Mouse (Mus musculus) embryonic facial prominence, embryonic 11.5 days (tissue): Measurements from ENCODE around the gene Olfr1474. TPM values are rescaled to one million over a fixed set of nuclear protein-coding genes. Genes with fewer than 3 reads are reported as not detected.
"Not testable (repeated sequence)": the region's sequence is repeated elsewhere in the genome, so short reads cannot be mapped to it uniquely, and the experiment has no call there.

ENCODE experiments used
- ATAC-seq: fragments of 200-750 bp; cut with Nextera tagmentation; replicated peaks from 2 replicates; pipeline ENCODE4 v1.8.0; 2017; ENCODE audit warnings: low read depth; ENCODE audit not compliant: insufficient number of reproducible peaks, low FRiP score, low TSS enrichment
- DNase-seq: peaks from one replicate; pipeline ENCODE4 v3.0.0-alpha.2; 2015; ENCODE audit warnings: low spot score
- H3K27ac ChIP-seq: fragments of 300-500 bp; sonication (generic); replicated peaks from 2 replicates; pipeline ENCODE4 v1.5.1; 2014; ENCODE audit warnings: mild to moderate bottlenecking, low read depth, low read length, control low read depth
- H3K27me3 ChIP-seq: fragments of 300-500 bp; sonication (generic); 2 replicates; pipeline ENCODE4 v1.6.1; 2014; ENCODE audit warnings: mild to moderate bottlenecking, low read length, moderate library complexity, mixed read lengths; ENCODE audit not compliant: control insufficient read depth, insufficient read depth
- H3K36me3 ChIP-seq: fragments of 300-500 bp; sonication (generic); replicated peaks from 2 replicates; pipeline ENCODE4 v1.6.1; 2014; ENCODE audit warnings: low read depth, mild to moderate bottlenecking, low read length, moderate library complexity, mixed read lengths; ENCODE audit not compliant: control insufficient read depth, insufficient read depth
- H3K4me1 ChIP-seq: fragments of 300-500 bp; sonication (generic); 2 replicates; pipeline ENCODE4 v1.6.1; 2014; ENCODE audit warnings: low read length, mixed read lengths; ENCODE audit not compliant: control insufficient read depth, insufficient read depth
- H3K4me2 ChIP-seq: fragments of 300-500 bp; sonication (generic); 2 replicates; pipeline ENCODE4 v1.6.1; 2014; ENCODE audit warnings: low read depth, mild to moderate bottlenecking, control low read depth, low read length, moderate library complexity
- H3K4me3 ChIP-seq: fragments of 300-500 bp; sonication (generic); 2 replicates; pipeline ENCODE4 v1.5.1; 2014; ENCODE audit warnings: low read depth, low read length, control low read depth
- H3K9ac ChIP-seq: fragments of 300-500 bp; sonication (generic); replicated peaks from 2 replicates; pipeline ENCODE4 v1.6.1; 2014; ENCODE audit warnings: mild to moderate bottlenecking, control low read depth, low read length
- H3K9me3 ChIP-seq: fragments of 300-500 bp; sonication (generic); replicated peaks from 2 replicates; pipeline ENCODE4 v1.6.1; 2016; ENCODE audit warnings: mild to moderate bottlenecking, low read length, inconsistent platforms, mixed read lengths; ENCODE audit not compliant: control insufficient read depth
- WGBS: fragments of 180-500 bp; shearing (Covaris S2); extraction: QIAGEN DNeasy Blood & Tissue Kit; methylation state at CpG from one replicate; pipeline ENCODE4 v1.1.7; 2014; 5-methylcytosine and 5-hydroxymethylcytosine counted together
- polyA plus RNA-seq: library from polyadenylated mRNA; unstranded; fragments of >200 nt; fragmentation: Nextera tagmentation; extraction: Ambion mirVana; gene quantifications from 2 replicates; pipeline ENCODE4 v1.2.1, GENCODE M21; 2014

Gene Olfr1474
- not detected in 2 replicates for polyA plus RNA-seq

DNA sequence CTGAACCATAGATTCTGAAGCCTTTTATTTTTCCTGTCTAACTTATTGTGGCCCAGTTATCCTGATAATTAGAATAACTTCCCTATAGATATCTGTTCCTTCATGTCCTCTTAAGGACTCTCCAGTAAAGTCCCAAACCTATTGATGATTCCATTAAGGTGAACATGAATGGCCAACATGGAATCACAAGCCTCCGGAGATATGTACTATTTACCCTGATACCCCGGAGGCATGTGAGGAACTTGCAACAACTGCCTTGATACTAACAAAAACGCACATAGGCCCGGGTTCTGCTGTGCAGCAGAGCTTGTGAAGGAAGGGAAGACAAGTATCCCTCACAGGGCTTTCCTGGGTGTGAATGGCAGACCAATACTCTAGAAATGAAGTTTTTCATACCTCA is at the start of gene Olfr1474:
TSS of gene Olfr1474 (plus strand) at position 301 of the 400 bp plus-strand sequence.
- H3K27me3 ChIP-seq, H3K4me3 ChIP-seq, H3K9me3 ChIP-seq, H3K4me1 ChIP-seq, H3K27ac ChIP-seq, ATAC-seq, DNase-seq, H3K36me3 ChIP-seq, H3K4me2 ChIP-seq, H3K9ac ChIP-seq: not testable (repeated sequence)
- WGBS: 80% methylated on average over 4 of the region's 4 CpGs

DNA sequence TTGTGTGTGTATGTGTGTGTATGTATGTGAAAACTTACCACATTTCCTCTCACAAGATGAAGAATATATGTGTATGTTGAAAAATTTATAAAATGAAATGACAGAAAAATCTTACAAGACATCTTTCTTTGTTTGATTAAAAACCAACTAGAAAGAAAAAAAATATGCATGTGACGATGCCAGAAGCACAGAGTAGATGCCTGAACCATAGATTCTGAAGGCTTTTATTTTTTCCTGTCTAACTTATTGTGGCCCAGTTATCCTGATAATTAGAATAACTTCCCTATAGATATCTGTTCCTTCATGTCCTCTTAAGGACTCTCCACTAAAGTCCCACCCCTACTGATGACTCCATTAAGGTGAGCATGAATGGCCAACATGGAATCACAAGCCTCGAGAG is 26.3 kb upstream of the Olfr1474 start, which contains the start of gene Olfr1471:
TSS of gene Olfr1471 (plus strand) at position 301 of the 400 bp plus-strand sequence.
- 80% methylated on average over 2 of the region's 2 CpGs for WGBS
- not testable (repeated sequence) for H3K36me3 ChIP-seq, H3K27ac ChIP-seq, DNase-seq, H3K9ac ChIP-seq, H3K4me3 ChIP-seq, ATAC-seq, H3K4me1 ChIP-seq, H3K27me3 ChIP-seq, H3K4me2 ChIP-seq, H3K9me3 ChIP-seq

GRCm38 (mm10) chr19:13455986-13456385 is 13.4 kb upstream of the Olfr1474 start, which contains the start of gene Olfr1472:
Olfr1472 (minus strand) TSS chr19:13456086.
- Histone ChIP-seq H3K9me3 (no peaks in the 10 kb centered on the region), H3K4me1 (no peaks in the 10 kb centered on the region), H3K4me2 (no peak within 1 kb of the TSS), H3K9ac (no peak within 1 kb of the TSS), H3K4me3 (no peak within 1 kb of the TSS), H3K27me3 (no peaks in the 10 kb centered on the region), H3K36me3 (no peaks in the 10 kb centered on the region), H3K27ac (no peak within 1 kb of the TSS)
- no peak for DNase-seq
- 84% methylated on average over 1 of the region's 1 CpGs for WGBS
- ATAC-seq: no peak

DNA sequence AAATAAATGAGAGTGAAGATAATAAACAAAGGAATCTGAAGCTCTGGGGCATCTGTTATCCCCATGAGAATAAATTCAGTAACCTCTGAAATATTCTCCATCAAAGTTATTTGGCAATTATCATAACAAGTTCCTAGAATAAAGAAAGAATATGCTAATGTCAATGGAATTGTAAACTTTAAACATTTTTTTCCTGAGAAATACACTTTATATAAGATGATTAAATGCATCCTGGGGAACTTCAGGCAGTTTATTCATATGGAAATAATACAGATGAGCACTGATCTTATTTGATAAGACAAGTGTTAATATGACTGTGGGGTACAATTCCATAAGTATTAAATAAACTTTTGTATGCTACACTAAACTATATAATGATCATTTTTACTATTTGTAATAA is 10.7 kb downstream of the Olfr1474 start, which contains the start of gene Olfr1475:
TSS of gene Olfr1475 (minus strand) at position 101 of the 400 bp plus-strand sequence.
- no peak for DNase-seq
- H3K4me3 ChIP-seq: no peak within 1 kb of the TSS

GRCm38 (mm10) chr19:13500246-13500645 is 30.9 kb downstream of the Olfr1474 start, which contains the start of gene Olfr1477:
Olfr1477 (plus strand) TSS chr19:13500546.
- Histone ChIP-seq H3K36me3 (no peaks in the 10 kb centered on the region), H3K9ac (no peak within 1 kb of the TSS), H3K9me3 (no peaks in the 10 kb centered on the region), H3K4me3 (no peak within 1 kb of the TSS), H3K4me2 (no peak within 1 kb of the TSS), H3K27me3 (no peaks in the 10 kb centered on the region), H3K4me1 (no peaks in the 10 kb centered on the region), H3K27ac (no peak within 1 kb of the TSS)
- DNase-seq: no peak
- 67% methylated on average over 3 of the region's 3 CpGs for WGBS
- no peak for ATAC-seq

More for the DNA sequence above, 10.7 kb downstream of the Olfr1474 start, which contains the start of gene Olfr1475:
- no peaks in the 10 kb centered on the region for H3K27me3 ChIP-seq
- no peak within 1 kb of the TSS for H3K27ac ChIP-seq
- no peaks in the 10 kb centered on the region for H3K4me1 ChIP-seq
- H3K36me3 ChIP-seq: no peaks in the 10 kb centered on the region
- no peak within 1 kb of the TSS for H3K4me2 ChIP-seq
- H3K9me3 ChIP-seq: no peaks in the 10 kb centered on the region
- ATAC-seq: no peak
- no peak within 1 kb of the TSS for H3K9ac ChIP-seq

Other genes starting within 250 kb of the Olfr1474 start
- not detected in 2 replicates for gene Olfr1463, start 238.2 kb upstream of the Olfr1474 start, polyA plus RNA-seq
- gene Olfr1465, start 154.0 kb upstream of the Olfr1474 start, polyA plus RNA-seq: not detected in 2 replicates
- not detected in 2 replicates for gene Olfr1466, start 130.7 kb upstream of the Olfr1474 start, polyA plus RNA-seq
- not detected in 2 replicates for gene Olfr1467, start 107.3 kb upstream of the Olfr1474 start, polyA plus RNA-seq
- gene Olfr1469, start 61.7 kb upstream of the Olfr1474 start, polyA plus RNA-seq: not detected in 2 replicates
- gene Olfr1471, start 26.2 kb upstream of the Olfr1474 start, polyA plus RNA-seq: not detected in 2 replicates
- gene Olfr1472, start 13.5 kb upstream of the Olfr1474 start, polyA plus RNA-seq: not detected in 2 replicates
- gene Olfr1475, start 10.6 kb downstream of the Olfr1474 start, polyA plus RNA-seq: not detected in 2 replicates
- not detected in 2 replicates for gene Olfr1477, start 31.0 kb downstream of the Olfr1474 start, polyA plus RNA-seq
- gene Olfr1480, start 58.3 kb downstream of the Olfr1474 start, polyA plus RNA-seq: not detected in 2 replicates
- not detected in 2 replicates for gene Olfr1484, start 113.9 kb downstream of the Olfr1474 start, polyA plus RNA-seq
- gene Olfr1487, start 147.8 kb downstream of the Olfr1474 start, polyA plus RNA-seq: not detected in 2 replicates
- gene Olfr1489, start 162.1 kb downstream of the Olfr1474 start, polyA plus RNA-seq: not detected in 2 replicates
- gene Olfr1490, start 181.5 kb downstream of the Olfr1474 start, polyA plus RNA-seq: not detected in 2 replicates
- not detected in 2 replicates for gene Olfr1491, start 227.7 kb downstream of the Olfr1474 start, polyA plus RNA-seq